Mouse (Mus musculus): ENCODE results near the gene Kbtbd12. TPM values are rescaled to one million over a fixed set of nuclear protein-coding genes. Genes with fewer than 3 reads are reported as not detected.

Kbtbd12 gene
- polyA plus RNA-seq, 1 experiment from 2014 or later, result 0.55 TPM

GRCm38 (mm10) chr6:88549137-88549814 lies 88.5 kb downstream of the Kbtbd12 start:
- 23% methylated on average over 4 of the region's 4 CpGs for WGBS
- no peaks in the 10 kb centered on the region for H3K9me3 ChIP-seq (replicated peaks)
- no peak overlapping the region for H3K27ac ChIP-seq (replicated peaks)
- no peak overlapping the region for H3K4me3 ChIP-seq (replicated peaks)
- no peak for ATAC-seq (ENCODE audit: insufficient number of reproducible peaks, low FRiP score, low TSS enrichment, low read depth)
- no peak overlapping the region for H3K4me2 ChIP-seq (replicated peaks)
- no peak overlapping the region for H3K9ac ChIP-seq
- H3K27me3 ChIP-seq, result peaks cover 39% of the 10 kb centered on the region
- H3K36me3 ChIP-seq, result no peaks in the 10 kb centered on the region
- no peaks in the 10 kb centered on the region for H3K4me1 ChIP-seq

- 77% methylated on average over 10 of the region's 10 CpGs for WGBS
- no peaks in the 10 kb centered on the region for H3K9me3 ChIP-seq (replicated peaks)
- H3K4me1 ChIP-seq, result no peaks in the 10 kb centered on the region
- no peak for ATAC-seq (ENCODE audit: insufficient number of reproducible peaks, low FRiP score, low TSS enrichment, low read depth)
- H3K9ac ChIP-seq, result no peak overlapping the region
- no peak overlapping the region for H3K27ac ChIP-seq (replicated peaks)
- no peak overlapping the region for H3K4me3 ChIP-seq (replicated peaks)
- no peaks in the 10 kb centered on the region for H3K36me3 ChIP-seq
- H3K27me3 ChIP-seq, result peaks cover 40% of the 10 kb centered on the region
- no peak overlapping the region for H3K4me2 ChIP-seq (replicated peaks)
Observed at GRCm38 (mm10) chr6:88548405-88549049, 89.2 kb downstream of the Kbtbd12 start.

GRCm38 (mm10) chr6:88545397-88545790 lies 92.4 kb downstream of the Kbtbd12 start:
- no peak overlapping the region for H3K4me2 ChIP-seq (replicated peaks)
- no peak overlapping the region for H3K4me3 ChIP-seq (replicated peaks)
- no peak overlapping the region for H3K9ac ChIP-seq
- H3K27ac ChIP-seq (replicated peaks), result no peak overlapping the region
- no peak for ATAC-seq (ENCODE audit: insufficient number of reproducible peaks, low FRiP score, low TSS enrichment, low read depth)
- no peaks in the 10 kb centered on the region for H3K36me3 ChIP-seq
- 22% methylated on average over 10 of the region's 10 CpGs for WGBS
- no peaks in the 10 kb centered on the region for H3K4me1 ChIP-seq
- H3K9me3 ChIP-seq (replicated peaks), result no peaks in the 10 kb centered on the region
- peaks cover 49% of the 10 kb centered on the region for H3K27me3 ChIP-seq

GRCm38 (mm10) chr6:88544644-88545396 lies 92.9 kb downstream of the Kbtbd12 start:
- Histone ChIP-seq H3K4me3 (replicated peaks) (no peak overlapping the region), H3K9me3 (replicated peaks) (no peaks in the 10 kb centered on the region), H3K27ac (replicated peaks) (no peak overlapping the region), H3K9ac (no peak overlapping the region), H3K4me2 (replicated peaks) (no peak overlapping the region), H3K4me1 (no peaks in the 10 kb centered on the region), H3K36me3 (no peaks in the 10 kb centered on the region), H3K27me3 (peaks cover 49% of the 10 kb centered on the region)
- ATAC-seq (ENCODE audit: insufficient number of reproducible peaks, low FRiP score, low TSS enrichment, low read depth), result no peak
- 35% methylated on average over 11 of the region's 11 CpGs for WGBS

GRCm38 (mm10) chr6:88544241-88544640 lies 93.5 kb downstream of the Kbtbd12 start:
- Histone ChIP-seq H3K9ac (no peak overlapping the region), H3K27me3 (peaks cover 49% of the 10 kb centered on the region), H3K27ac (replicated peaks) (no peak overlapping the region), H3K9me3 (replicated peaks) (no peaks in the 10 kb centered on the region), H3K4me1 (no peaks in the 10 kb centered on the region), H3K4me3 (replicated peaks) (no peak overlapping the region), H3K4me2 (replicated peaks) (no peak overlapping the region), H3K36me3 (no peaks in the 10 kb centered on the region)
- WGBS, result 83% methylated on average over 3 of the region's 3 CpGs
- ATAC-seq (ENCODE audit: insufficient number of reproducible peaks, low FRiP score, low TSS enrichment, low read depth), result no peak

- no peak overlapping the region for H3K4me3 ChIP-seq (replicated peaks)
- no peaks in the 10 kb centered on the region for H3K36me3 ChIP-seq
- WGBS, result 74% methylated on average over 2 of the region's 2 CpGs
- H3K27ac ChIP-seq (replicated peaks), result no peak overlapping the region
- H3K27me3 ChIP-seq, result peaks cover 19% of the 10 kb centered on the region
- H3K9me3 ChIP-seq (replicated peaks), result no peaks in the 10 kb centered on the region
- no peak overlapping the region for H3K9ac ChIP-seq
- no peak for ATAC-seq (ENCODE audit: insufficient number of reproducible peaks, low FRiP score, low TSS enrichment, low read depth)
- H3K4me2 ChIP-seq (replicated peaks), result no peak overlapping the region
- no peaks in the 10 kb centered on the region for H3K4me1 ChIP-seq
Observed at GRCm38 (mm10) chr6:88540093-88540755, 97.5 kb downstream of the Kbtbd12 start.

- no peaks in the 10 kb centered on the region for H3K9me3 ChIP-seq (replicated peaks)
- no peak overlapping the region for H3K4me2 ChIP-seq (replicated peaks)
- H3K4me3 ChIP-seq (replicated peaks), result no peak overlapping the region
- H3K27ac ChIP-seq (replicated peaks), result no peak overlapping the region
- no peak for ATAC-seq (ENCODE audit: insufficient number of reproducible peaks, low FRiP score, low TSS enrichment, low read depth)
- H3K27me3 ChIP-seq, result 0 out of 2 replicates have a peak, but pooled peaks cover 5% of the 10 kb centered on the region
- no peak overlapping the region for H3K9ac ChIP-seq
- no peaks in the 10 kb centered on the region for H3K4me1 ChIP-seq
- no peaks in the 10 kb centered on the region for H3K36me3 ChIP-seq
Observed at GRCm38 (mm10) chr6:88530306-88530705, 107.4 kb downstream of the Kbtbd12 start.

GRCm38 (mm10) chr6:88524056-88524455 lies 113.7 kb downstream of the Kbtbd12 start:
- no peak for ATAC-seq (ENCODE audit: insufficient number of reproducible peaks, low FRiP score, low TSS enrichment, low read depth)
- Histone ChIP-seq H3K27ac (replicated peaks) (no peak overlapping the region), H3K9me3 (replicated peaks) (no peaks in the 10 kb centered on the region), H3K9ac (no peak overlapping the region), H3K36me3 (no peaks in the 10 kb centered on the region), H3K4me2 (replicated peaks) (no peak overlapping the region), H3K27me3 (0 out of 2 replicates have a peak, but pooled peaks cover 5% of the 10 kb centered on the region), H3K4me1 (peaks cover 9% of the 10 kb centered on the region; the same call in 1 of the 2 replicates), H3K4me3 (replicated peaks) (no peak overlapping the region)
- WGBS, result 90% methylated on average over 4 of the region's 4 CpGs

GRCm38 (mm10) chr6:88523451-88523850 lies 114.3 kb downstream of the Kbtbd12 start:
- no peaks in the 10 kb centered on the region for H3K36me3 ChIP-seq
- H3K9ac ChIP-seq, result no peak overlapping the region
- H3K9me3 ChIP-seq (replicated peaks), result no peaks in the 10 kb centered on the region
- H3K27ac ChIP-seq (replicated peaks), result no peak overlapping the region
- WGBS, result 87% methylated on average over 3 of the region's 3 CpGs
- no peak overlapping the region for H3K4me3 ChIP-seq (replicated peaks)
- H3K27me3 ChIP-seq, result 0 out of 2 replicates have a peak, but pooled peaks cover 5% of the 10 kb centered on the region
- ATAC-seq (ENCODE audit: insufficient number of reproducible peaks, low FRiP score, low TSS enrichment, low read depth), result no peak
- no peak overlapping the region for H3K4me2 ChIP-seq (replicated peaks)
- peaks cover 9% of the 10 kb centered on the region; the same call in 1 of the 2 replicates for H3K4me1 ChIP-seq

GRCm38 (mm10) chr6:88523043-88523442 lies 114.7 kb downstream of the Kbtbd12 start:
- H3K27ac ChIP-seq (replicated peaks), result no peak overlapping the region
- no peak overlapping the region for H3K4me2 ChIP-seq (replicated peaks)
- peaks cover 9% of the 10 kb centered on the region; the same call in 1 of the 2 replicates for H3K4me1 ChIP-seq
- H3K9me3 ChIP-seq (replicated peaks), result no peaks in the 10 kb centered on the region
- 73% methylated on average over 3 of the region's 3 CpGs for WGBS
- no peak for ATAC-seq (ENCODE audit: insufficient number of reproducible peaks, low FRiP score, low TSS enrichment, low read depth)
- 0 out of 2 replicates have a peak, but pooled peaks cover 5% of the 10 kb centered on the region for H3K27me3 ChIP-seq
- H3K9ac ChIP-seq, result no peak overlapping the region
- no peaks in the 10 kb centered on the region for H3K36me3 ChIP-seq
- H3K4me3 ChIP-seq (replicated peaks), result no peak overlapping the region

- no peaks in the 10 kb centered on the region for H3K9me3 ChIP-seq (replicated peaks)
- no peak overlapping the region for H3K27ac ChIP-seq (replicated peaks)
- H3K27me3 ChIP-seq, result 0 out of 2 replicates have a peak, but pooled peaks cover 4% of the 10 kb centered on the region
- ATAC-seq (ENCODE audit: insufficient number of reproducible peaks, low FRiP score, low TSS enrichment, low read depth), result no peak
- no peaks in the 10 kb centered on the region for H3K36me3 ChIP-seq
- WGBS, result 58% methylated on average over 3 of the region's 3 CpGs
- peaks cover 9% of the 10 kb centered on the region; the same call in 1 of the 2 replicates for H3K4me1 ChIP-seq
- no peak overlapping the region for H3K4me3 ChIP-seq (replicated peaks)
- no peak overlapping the region for H3K9ac ChIP-seq
- H3K4me2 ChIP-seq (replicated peaks), result no peak overlapping the region
Observed at GRCm38 (mm10) chr6:88522606-88523005, 115.1 kb downstream of the Kbtbd12 start.
